Mouse (Mus musculus) WW6 (cell line): ENCODE measurements around the gene Mmp15.

Experiments
- DNase-seq: peaks from one replicate; pipeline ENCODE4 v3.0.0-alpha.2; 2013; ENCODE audit warnings: low read depth, low spot score

Gene Mmp15

DNA sequence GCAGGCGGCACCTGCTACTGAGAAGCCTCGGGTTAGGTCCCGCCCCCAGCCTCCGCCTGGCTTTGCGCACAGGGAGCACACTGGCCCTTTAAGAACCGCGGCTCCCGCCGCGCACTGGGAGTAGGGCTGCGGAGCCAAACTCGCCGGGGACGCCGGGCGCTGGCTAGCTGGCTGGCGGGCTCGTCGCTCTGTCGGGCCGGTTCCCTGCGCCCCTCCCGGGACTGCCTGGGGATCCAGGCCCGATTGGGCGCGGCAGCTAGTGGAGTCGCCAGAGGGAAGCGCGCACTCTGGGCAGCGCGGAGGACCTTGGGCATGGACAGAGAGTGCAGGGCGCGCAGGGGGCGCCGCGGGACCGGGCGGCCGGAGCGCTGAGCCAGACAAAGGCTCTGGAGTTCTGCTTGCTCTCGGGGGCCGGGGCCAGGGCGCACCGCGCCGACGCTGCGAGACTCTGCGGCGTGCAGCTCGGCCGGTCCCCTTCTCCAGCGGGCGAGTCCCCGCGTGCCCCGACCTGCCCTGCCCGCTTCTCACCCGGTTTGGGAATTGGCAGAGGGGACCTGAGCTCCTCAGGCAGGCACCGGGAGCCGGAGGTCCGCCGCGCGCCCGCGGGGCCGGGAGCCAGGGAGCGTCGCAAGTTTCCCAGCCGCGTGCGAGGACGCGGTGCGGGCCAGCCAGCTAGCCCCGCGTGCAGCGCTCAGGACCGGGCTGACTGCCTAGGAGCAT is at the start of gene Mmp15:
Gene Mmp15 (plus strand): TSS at position 118 of the 720 bp plus-strand sequence.
- peak; percentile 76 for DNase-seq

DNA sequence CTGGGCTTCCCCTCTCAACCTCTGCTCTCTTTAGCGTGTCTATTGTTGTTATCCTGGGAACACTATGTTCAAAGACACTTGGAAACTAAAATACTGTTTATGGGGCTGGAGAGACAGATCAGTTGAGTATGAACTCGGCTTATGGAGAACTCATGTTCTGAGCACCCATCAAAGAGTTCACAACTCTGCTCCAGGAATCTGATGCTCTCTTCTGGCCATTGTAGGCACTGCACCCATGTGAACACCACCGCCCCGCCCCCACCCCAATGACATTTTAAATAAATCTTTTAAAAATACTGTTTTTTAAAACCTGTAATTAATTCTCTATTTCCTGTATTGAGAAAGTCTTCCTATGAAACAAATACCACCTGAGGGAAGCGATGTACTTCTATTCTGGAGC is 49.7 kb upstream of the Mmp15 start:
- DNase-seq: no peak

DNA sequence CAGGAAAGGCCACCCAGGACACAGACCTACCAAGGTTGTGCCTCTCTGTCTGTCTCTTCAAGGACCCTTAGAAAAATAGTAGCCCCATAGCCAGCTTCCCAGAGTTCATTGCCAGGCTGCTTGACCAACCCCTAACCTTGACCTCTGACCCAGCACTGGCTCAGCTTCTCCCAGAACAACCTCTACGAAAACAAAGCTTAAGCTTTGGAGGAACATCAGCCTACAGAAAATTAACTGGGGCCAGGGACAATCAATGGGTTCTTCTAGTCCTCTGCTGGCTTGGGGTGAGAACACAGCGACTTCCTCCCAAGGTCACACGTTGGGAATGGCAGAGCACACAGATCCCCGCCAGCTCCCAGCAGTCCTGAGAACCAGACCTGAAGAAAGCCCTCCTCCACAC is 46.5 kb upstream of the Mmp15 start:
- DNase-seq: no peak

DNA sequence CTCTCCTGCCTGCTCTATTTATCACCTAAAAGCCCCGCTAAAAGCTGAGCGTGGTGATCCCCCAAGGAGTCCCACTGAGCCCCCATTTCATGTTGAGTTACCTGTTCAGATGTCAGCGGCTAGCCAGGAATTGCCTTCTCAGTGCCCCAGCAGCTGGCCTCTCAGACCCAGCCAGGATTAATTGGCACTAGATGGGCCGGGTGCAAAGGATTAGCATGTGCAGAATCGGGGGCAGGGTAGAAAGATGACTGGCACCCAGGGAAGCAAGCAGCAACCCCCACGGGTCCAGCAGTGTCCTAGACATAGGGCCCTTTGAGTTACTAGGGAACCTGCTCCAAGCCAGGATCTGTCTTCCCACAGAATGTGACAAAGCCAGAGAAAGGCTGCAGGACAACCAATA is 45.6 kb upstream of the Mmp15 start, which contains the start of gene Cngb1:
Gene Cngb1 (minus strand): TSS at position 155 of the 400 bp plus-strand sequence.
- no peak for DNase-seq

DNA sequence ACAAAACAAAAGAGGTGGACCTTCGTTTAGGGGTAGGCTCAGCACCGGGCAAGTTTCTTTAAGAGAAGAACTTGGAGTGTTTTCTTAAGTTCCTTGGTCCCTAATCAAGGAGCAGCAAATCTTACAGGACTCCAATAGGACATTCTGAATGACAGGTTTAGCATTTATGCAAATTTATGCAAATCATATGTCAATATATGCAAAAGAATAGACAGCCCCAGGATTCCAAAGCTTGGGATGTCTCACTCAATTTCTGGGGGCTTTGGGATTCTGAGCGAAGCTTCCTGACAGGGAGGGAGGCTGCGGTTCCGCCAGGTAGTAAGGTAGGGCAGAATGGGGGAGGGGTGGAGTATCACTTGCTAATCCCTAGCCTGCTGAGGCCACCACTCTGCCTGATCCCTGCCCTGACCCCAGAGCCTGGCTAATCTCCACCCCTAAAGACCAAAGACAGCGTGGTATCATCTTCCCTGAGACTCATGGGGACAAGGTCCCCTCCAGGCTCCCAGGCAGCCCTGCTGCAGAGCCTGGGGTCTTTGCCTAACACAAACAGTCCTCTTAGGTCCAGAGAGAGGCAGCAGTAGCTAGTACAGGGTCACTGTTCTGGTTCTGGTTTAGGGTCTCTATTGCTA is 41.6 kb upstream of the Mmp15 start, which contains the start of gene Tepp:
Gene Tepp (plus strand): TSS at position 225 of the 629 bp plus-strand sequence.
- no peak for DNase-seq

DNA sequence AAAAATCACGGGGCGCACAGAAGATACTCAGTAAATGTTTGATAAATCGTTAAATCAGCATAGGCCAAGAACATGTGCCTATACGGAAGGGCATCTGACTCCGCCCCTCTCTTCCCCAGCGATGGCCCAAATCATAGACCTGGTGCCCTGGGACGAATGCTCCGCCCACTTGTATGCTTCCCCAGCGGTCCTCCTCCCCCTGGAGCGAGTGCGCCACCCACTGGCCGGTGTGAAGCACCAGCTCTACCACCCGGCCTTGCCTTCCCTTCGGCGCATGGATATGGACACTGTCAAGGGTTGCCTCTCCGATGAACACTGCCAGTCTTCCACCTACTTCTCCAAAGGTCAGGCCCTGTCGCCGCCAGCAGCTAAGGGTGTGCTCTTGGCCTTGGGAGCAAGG is 39.2 kb upstream of the Mmp15 start:
- DNase-seq: peak; percentile 64

DNA sequence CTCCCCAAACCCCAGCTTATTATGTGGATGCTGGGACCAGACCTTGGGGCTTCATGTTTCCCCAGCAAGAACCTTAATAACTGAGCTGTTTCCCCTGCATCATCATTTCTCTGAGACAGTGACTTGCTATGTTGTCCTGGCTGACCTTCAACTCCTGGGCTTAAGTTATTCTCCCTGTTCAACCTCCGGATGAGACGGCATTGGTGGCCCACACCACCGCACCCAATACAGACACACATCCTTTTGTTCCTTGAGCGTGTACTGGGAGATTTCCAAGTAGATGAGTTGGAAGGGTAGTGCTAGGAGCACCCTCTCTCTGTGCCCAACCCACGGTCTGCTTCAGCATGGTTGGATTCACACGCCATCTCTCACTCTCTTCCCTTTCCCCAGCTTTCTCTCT is 38.2 kb upstream of the Mmp15 start:
- DNase-seq: no peak

DNA sequence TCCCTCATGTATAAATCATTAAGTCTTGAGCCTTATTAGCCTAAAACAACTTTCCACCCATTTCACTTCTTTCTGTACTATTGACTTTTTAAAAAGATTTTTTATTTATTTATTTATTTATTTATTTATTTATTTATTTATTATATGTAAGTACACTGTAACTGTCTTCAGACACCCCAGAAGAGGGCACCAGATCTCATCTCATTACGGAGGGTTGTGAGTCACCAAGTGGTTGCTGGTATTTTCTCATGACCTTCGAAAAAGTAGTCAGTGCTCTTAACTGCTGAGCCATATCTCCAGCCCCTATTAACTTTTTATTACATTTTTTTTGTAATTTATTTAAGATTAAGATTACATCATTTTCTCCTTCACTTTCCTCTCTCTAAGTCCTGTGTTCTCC is 37.4 kb upstream of the Mmp15 start:
- no peak for DNase-seq

DNA sequence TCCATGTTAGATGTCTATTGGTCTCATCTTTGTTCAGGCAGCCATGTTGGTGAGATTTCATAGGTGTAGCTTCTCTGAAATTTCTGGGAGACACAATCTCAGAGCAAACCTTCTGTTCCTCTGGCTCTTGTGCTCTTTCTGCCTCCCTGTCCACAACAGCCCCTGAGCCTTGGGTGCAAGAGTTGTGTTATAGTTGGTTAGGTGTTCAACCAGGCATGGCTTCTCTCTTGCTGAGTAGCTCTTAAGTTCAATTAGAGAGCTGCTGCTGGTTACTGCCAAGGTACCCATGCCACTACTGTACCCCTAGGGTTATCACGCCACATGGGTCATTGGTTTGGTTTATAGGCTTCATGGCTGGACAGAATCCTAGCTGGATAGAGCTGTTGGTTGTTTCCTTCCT is 36.7 kb upstream of the Mmp15 start:
- no peak for DNase-seq

DNA sequence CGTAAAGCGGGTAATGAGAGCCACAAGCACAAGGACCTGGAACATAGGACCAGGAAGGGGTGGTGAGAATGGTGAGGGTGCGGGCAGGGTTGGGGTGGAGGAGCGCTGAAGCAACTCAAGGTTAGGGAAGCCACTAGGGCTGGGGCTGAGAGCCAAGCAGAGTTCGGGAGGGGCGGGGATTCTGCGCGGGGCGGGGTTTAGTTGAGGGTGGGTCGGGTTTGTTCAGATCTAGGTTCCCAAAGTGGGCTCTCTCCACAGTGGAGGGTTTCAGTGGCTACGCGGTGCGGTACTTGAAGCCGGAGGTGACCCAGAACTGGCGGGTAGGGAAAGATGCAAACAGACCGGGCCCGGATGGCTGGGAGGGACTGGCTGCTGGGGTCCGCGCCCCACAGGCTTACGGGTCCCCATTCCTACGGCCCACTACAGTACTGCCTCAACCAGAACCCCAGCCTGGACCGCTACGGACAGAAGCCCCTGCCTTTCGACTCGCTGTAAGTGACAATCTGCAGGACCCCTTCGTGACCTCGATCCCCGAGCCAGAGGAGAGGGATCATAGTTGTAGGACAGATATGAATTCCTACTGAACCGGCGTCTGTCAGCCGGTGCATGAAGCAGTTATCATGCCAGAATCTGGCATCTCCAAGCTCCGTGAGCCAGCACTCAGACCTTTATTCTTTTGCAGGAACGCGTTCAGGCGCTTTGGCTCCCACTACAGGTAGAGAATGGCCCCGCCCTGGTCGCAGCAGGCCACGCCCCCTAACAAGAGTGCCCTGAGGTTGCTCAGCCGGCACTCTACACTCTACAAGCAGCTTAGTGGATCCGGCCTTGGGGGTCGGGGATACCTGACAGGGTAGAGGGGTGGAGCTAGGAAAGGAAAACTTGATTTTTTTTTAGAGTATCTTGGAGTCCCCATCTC is 31.6 kb upstream of the Mmp15 start:
- DNase-seq: peak; percentile 63

DNA sequence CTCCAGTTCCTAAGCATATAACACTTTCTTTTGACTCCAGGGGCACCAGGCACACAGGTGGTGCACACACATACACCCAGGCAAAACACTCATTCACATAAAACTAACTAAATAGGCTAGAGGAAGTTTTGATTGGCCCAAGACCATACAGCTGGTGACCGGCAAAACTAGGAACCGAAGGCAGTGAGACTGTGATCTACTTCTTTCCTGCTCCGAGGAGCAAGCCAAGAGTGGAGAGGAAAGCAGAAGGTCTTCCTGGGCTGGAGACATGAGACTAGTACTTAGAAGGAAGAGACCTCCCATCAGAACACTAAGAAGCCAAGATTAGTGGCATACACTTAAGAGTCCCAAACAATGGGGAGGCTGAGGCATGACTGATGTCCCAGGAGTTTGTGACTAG is 28.9 kb upstream of the Mmp15 start:
- DNase-seq: no peak

DNA sequence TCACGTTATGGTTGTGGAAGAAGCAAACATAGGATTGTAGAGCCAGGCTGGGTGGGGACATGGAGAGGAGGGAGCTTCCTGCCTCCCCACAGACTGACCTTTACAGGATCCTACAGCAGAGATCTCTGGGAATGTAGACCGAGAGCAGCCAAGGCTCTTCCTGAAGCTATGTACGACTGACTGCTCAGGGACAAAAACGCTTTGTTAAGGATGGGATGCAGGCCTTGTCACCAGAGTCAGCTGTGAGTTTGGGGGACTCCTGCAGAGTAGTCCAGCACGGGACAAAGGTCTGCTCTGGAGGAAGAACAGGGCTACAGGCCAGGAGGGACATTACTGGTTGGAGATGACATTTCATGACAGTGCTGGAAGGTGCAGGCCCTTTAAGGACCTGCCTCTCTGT is 27.4 kb upstream of the Mmp15 start:
- DNase-seq: no peak

DNA sequence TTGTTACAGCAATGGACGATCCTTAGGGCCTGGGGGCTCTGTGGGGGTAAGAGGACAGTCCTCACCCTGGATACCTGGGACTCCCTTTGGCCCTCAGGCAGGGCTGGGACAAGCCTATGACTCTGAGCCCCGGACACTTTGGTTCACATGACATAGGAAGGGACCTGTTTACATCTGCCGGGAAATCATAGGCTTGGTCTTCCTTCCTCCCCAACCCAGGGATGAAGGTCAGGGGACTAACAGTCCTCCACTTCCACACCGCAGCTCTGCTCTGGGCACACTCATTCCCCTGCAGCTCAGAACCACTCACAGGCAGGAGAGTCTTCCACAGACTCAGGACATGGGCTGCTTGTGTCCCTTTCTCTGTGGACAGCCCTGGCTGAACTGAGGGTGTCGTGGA is 25.2 kb upstream of the Mmp15 start:
- DNase-seq: no peak

DNA sequence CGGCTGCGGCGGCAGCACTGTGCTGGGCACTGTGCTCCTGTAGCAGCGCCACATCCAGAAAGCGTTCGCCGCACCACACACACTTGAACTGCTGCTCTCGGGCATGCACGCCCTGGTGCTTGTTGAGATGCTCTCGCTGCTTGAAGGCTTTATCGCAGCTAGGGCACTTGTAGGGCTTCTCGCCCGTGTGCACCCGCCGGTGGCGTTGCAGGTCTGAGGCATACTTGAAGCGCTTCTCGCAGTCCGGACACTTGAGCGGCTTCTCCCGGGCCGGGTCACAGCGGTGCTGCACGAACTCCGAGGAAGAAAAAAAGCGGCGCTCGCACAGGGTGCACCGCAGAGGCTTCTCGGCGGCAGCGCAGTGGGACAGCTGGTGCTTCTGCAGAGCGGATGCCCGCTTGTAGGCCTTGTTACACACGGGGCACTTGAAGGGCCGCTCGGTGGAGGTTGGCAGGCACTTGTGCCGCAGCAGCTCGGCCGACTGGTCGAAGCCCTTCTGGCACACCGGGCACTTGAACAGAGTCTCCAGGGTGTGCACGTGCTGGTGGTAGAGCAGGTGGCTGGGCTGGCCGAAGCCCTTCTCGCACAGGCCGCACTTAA is 24.1 kb upstream of the Mmp15 start:
- DNase-seq: no peak

DNA sequence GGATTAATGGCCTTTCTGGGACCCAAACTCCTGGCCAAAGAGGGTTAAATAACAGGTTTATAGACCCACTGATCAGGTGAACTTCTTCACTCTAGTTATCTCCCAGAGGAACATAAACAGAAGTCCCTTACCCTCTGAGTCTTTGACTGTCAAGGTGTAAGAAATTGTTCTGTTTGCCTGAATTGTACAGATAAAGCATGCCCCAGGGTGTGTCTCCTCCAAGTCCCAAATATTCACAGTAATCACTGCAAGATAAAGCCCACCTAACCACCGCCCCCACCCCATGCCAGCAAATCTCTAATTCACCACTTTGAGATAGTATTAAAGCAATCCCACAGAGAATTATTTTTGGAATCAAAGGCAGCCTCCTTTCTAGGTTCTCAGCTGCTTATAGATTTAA is 21.7 kb upstream of the Mmp15 start:
- DNase-seq: no peak

DNA sequence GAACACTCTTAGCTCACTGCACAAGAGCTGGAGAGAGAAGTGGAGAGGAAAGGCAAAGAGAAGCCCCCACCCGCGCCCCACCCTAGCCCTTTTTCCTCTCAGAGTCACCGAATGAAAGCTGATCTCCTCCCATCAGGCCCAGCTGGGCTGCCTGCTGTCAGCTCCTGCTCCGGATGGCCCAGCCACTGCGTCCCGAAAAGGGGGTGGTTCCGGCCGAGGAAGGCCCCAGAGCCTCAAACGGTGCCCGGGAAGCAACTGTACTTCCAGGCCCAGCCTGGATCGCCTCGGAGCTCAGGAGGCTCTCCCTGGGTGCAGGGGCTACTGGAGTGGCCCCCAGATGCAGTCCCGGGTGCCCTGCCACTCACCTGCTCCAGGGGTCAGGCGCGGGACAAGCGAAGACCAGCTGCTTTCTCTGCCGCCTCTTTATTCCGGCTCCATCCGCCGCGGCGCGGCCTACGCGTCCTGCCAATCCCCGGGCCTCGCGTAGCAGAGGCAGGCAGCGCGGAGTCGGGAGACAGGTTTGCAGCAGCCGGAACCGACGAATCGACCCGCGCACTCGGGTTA is 20.8 kb upstream of the Mmp15 start:
- no peak for DNase-seq

DNA sequence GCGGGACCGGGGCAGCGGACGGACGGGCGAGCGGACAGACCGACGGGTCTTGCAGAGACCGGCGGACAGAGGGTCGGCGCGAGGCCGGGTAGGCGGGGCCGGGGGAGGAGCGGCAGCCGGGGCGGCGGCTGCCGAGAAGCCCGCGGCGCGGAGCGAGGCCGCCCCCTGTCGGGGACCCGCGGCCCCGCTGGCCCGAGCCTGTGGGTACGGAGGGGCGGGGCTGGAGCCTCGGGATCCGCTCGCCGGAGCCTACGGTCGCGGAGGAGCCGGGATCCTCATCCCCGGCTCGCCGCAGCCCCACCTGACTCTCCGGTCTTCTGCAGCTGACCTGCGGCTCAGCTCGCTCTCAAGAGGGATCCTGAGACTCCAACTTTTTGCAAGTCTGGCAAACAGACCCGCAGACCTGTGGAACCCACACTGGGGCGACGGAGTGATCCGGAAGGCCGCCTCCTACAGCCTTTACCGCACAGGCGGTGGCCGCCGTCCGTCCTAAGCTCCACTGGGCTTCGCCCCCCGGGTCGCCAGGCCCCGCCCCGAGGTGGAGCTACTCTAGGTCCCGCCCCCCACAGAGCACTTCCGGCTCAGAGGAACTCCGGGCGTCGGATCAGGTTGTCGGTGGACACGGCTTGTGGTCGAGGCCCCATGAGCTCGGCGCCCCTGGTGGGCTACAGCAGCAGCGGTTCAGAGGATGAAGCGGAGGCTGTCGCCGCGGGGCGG is 20.2 kb upstream of the Mmp15 start, which contains the start of the genes Zfp319 and Usb1:
Gene Zfp319 (minus strand): TSS at position 231 of the 717 bp plus-strand sequence.
Gene Usb1 (plus strand): TSS at position 565 of the 717 bp plus-strand sequence.
- DNase-seq: peak; percentile 91

DNA sequence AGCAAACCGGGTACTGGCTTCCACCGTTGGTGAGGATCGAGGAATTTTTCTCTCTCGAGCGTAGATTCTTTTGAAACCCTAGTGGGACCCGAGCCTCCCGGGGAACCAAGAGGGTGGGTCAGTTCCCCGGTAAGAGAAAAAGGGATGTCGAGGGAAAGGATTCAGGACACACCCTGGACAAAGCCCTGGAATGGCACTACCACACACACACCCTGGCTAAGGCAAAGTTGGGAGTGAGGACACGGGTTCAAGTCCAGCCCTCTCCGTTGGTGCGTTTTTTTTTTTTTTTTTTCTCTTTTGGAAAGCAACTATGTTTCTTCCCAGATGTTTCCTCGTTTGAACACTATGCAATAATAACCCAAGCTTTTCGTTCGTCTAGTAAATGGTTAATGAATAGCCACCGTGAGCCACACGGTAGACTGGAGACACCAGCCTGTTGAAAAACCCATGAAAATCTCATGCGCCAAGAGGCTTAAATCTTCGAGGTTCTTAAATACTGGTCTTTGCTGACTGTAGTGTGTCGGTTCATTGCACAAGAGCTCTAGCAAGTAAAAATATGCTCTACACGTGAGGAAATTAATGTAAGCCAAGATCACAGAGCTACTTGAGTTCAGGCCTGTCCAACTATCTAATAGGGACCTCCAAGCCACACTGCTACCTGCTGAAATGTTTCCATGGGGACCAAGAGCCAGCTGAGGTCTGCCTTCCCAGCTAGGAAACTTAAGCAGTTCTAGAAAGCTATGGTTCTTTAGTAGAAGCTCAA is 19.4 kb upstream of the Mmp15 start:
- DNase-seq: no peak

DNA sequence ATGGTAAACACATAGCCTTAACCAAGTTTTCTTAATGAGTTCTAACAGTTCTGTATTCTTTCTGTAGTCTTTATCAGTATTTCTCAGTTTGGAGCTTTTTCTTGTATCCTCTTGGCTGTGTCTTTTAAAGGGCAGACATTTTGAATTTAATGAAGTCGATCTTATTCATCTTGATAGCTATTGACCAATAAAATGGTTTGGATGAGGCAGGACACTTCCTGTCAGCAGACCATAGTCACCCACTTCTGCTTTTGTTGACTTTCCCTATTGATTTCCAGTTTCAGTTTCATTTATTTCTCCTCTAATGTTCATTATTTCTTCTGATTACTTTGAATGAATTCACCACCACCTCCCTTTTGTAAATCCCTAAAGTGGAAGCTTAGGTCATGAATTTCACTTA is 16.4 kb upstream of the Mmp15 start:
- no peak for DNase-seq

DNA sequence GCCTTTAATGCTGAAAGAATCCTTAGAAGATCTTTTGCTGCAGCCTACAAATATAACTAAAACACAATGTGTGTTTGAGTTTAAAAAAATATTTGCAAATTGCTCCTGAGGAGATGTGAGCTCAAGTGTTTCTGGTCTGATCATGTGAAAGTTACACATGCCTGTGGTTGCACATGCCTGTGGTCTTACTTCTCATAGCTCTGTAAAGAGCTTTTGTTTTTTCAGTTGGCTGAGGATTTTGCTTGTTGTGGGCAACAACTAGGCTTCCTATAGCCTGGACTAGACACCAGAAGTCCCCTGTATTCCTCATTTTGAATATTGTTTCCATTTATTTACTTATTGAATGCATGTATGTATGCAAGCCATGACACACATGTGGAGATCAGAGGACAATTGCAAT is 15.7 kb upstream of the Mmp15 start:
- no peak for DNase-seq
